9 mouse cellular contexts compared by ENCODE assay signal in the genomic region with DNA sequence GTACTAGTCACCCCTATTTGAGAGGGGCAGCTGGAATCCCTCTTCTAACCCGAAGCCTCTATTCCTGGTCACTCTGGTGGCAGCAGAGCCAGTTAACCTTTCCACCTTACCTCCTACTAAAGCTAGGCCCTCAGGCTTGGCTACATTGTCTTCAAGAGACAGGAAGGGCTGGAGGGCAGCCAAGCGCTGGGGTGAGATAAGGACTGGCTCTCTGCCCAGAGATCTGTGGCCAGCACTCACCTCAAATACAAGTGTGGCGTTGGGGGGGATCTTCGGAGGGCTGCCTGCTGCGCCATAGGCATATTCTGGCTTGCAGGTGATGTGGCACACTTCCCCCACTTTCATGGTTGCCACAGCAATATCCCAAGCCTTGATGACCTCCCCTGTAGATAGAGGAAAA. TPM values are rescaled to one million over a fixed set of nuclear protein-coding genes. Genes with fewer than 3 reads are reported as not detected.
DNase-seq lines count a peak whose midpoint lies in the region; ATAC-seq and TF ChIP-seq lines count a peak whose summit lies in the region.
"Had no signal": no experiment of that assay in that cellular context is flagged by ENCODE, and none has a peak within 500 bp of the region (broad histone marks: within the 10 kb centered on the region; RNA-seq: fewer than 3 reads in every experiment).

No protein-coding gene starts in this region.

- no peaks in the 10 kb centered on the region for H3K9me3 ChIP-seq in liver, embryonic 11.5 days (ENCODE audit: control insufficient read depth, low read length)

- H3K27me3 ChIP-seq in liver, adult 2 months (ENCODE audit: control insufficient read depth, insufficient read depth, low read length): no peaks in the 10 kb centered on the region
- H3K27me3 ChIP-seq in liver, embryonic 11.5 days (replicated peaks; ENCODE audit: control insufficient read depth, insufficient read depth, low read length): no peaks in the 10 kb centered on the region

- peaks cover 43% of the 10 kb centered on the region for H3K36me3 ChIP-seq in liver, adult 2 months (ENCODE audit: control insufficient read depth, insufficient read depth, low read length)
- peaks cover 58% of the 10 kb centered on the region for H3K36me3 ChIP-seq in liver, embryonic 11.5 days (ENCODE audit: control insufficient read depth, insufficient read depth, low read length)

- no peak for TF ChIP-seq POLR2A in liver, adult 2 months (IDR thresholded peaks at IDR 0.05; ENCODE audit: extremely low read depth, insufficient read depth, low read length)

- 12% methylated on average over 5 of the region's 5 CpGs for WGBS in liver, adult 2 months
- 66% methylated on average over 5 of the region's 5 CpGs for WGBS in liver, embryonic 11.5 days

- no peak overlapping the region for H3K4me3 ChIP-seq in liver, adult 2 months (ENCODE audit: insufficient read depth, low read depth, low read length)
- H3K4me3 ChIP-seq in liver, embryonic 11.5 days (ENCODE audit: low read depth, low read length): no peak overlapping the region

- no peaks in the 10 kb centered on the region; the same call in 1 of the 2 replicates for H3K79me2 ChIP-seq in liver, adult 2 months (ENCODE audit: control insufficient read depth, insufficient read depth, low read length)

- peak; percentile 87 for DNase-seq in liver, adult 2 months (ENCODE audit: extremely low read depth, low read depth, low spot score)
- no peak for DNase-seq in liver, embryonic 11.5 days (ENCODE audit: low spot score)
- DNase-seq in cerebellum, postnatal 14 days: peak; percentile 88
- DNase-seq in heart, postnatal 36 days: peak; percentile 81 to 89
- DNase-seq in ovary, postnatal 36 days (ENCODE audit: low spot score): peak; percentile 82
- DNase-seq in yolk sac, embryonic 10.5 days (ENCODE audit: low spot score): no peak
- DNase-seq in right cerebral cortex, postnatal 4 days: no peak
- no peak for DNase-seq in layer of hippocampus, postnatal 10 days (ENCODE audit: low spot score in 2 of 2)

- 0 out of 2 replicates have a peak overlapping the region, but pooled peaks have one; percentile 19 for H3K9ac ChIP-seq in liver, adult 2 months (ENCODE audit: low read depth, low read length)
- no peak overlapping the region for H3K9ac ChIP-seq in liver, embryonic 11.5 days (ENCODE audit: low read depth, low read length)

- no peak for TF ChIP-seq CTCF in liver, adult 2 months (IDR thresholded peaks at IDR 0.05; ENCODE audit: low read depth, low read length)

- no peak for ATAC-seq in liver, embryonic 11.5 days (replicated peaks; ENCODE audit: low FRiP score)

- no peak overlapping the region for H3K4me2 ChIP-seq in liver, embryonic 11.5 days

- peak overlapping the region; percentile 95 for H3K27ac ChIP-seq in liver, adult 2 months (replicated peaks; ENCODE audit: insufficient read depth, low read depth, low read length)
- no peak overlapping the region for H3K27ac ChIP-seq in liver, embryonic 11.5 days (ENCODE audit: low read depth, low read length)
- H3K27ac ChIP-seq: macrophage had no signal

- intact Hi-C loops in heart, postnatal 36 days (cut with DNase I): loop anchor here (10.0 kb wide), 1 partner anchor 1099 kb away; a partner anchor contains a TSS

- peaks cover 19% of the 10 kb centered on the region for H3K4me1 ChIP-seq in liver, adult 2 months (ENCODE audit: control insufficient read depth, insufficient read depth, low read length)
- peaks cover 16% of the 10 kb centered on the region for H3K4me1 ChIP-seq in liver, embryonic 11.5 days (replicated peaks; ENCODE audit: control insufficient read depth, insufficient read depth, low read length)

RNA-seq across cellular contexts. Expression of a gene that starts 3.0 kb away (rescaled TPM):
- total RNA-seq in liver, adult 2 months (2014; rRNA removed): 129 and 150 TPM in 2 replicates
- polyA plus RNA-seq in liver, adult 2 months (2012; rRNA removed): 99.8 and 146 TPM in 2 replicates
- 541 and 572 TPM in 2 replicates for polyA plus RNA-seq in liver, embryonic 11.5 days (2014; fragmentation: Nextera tagmentation; extraction: Ambion mirVana)
- 100 to 1,000 TPM; 320 to 392 TPM for total RNA-seq in heart, postnatal 36 days (2021)
- total RNA-seq in layer of hippocampus, postnatal 10 days (2021): 100 to 1,000 TPM; 117 to 118 TPM

RNA-seq across cellular contexts. Expression of a gene that starts 10.7 kb away (rescaled TPM):
- 3.1 and 4.9 TPM in 2 replicates for total RNA-seq in liver, adult 2 months (2014; rRNA removed)
- polyA plus RNA-seq in liver, adult 2 months (2012; rRNA removed): 10.6 and 12.1 TPM in 2 replicates
- 30.1 and 32.8 TPM in 2 replicates for polyA plus RNA-seq in liver, embryonic 11.5 days (2014; fragmentation: Nextera tagmentation; extraction: Ambion mirVana)
- total RNA-seq in heart, postnatal 36 days (2021): 10 to 100 TPM; 16.7 to 17.9 TPM
- total RNA-seq in layer of hippocampus, postnatal 10 days (2021): 10 to 100 TPM; 21.9 to 23.8 TPM

RNA-seq across cellular contexts. Expression of a gene that starts 36.4 kb away (rescaled TPM):
- total RNA-seq in liver, adult 2 months (2014; rRNA removed): 0.09 and 0.27 TPM in 2 replicates
- polyA plus RNA-seq in liver, adult 2 months (2012; rRNA removed): not detected in 2 replicates
- polyA plus RNA-seq in liver, embryonic 11.5 days (2014; fragmentation: Nextera tagmentation; extraction: Ambion mirVana): 2.9 and 3.5 TPM in 2 replicates
- 1 to 10 TPM; 1.4 TPM for total RNA-seq in heart, postnatal 36 days (2021)
- total RNA-seq in layer of hippocampus, postnatal 10 days (2021): 1 to 10 TPM; 5.2 to 5.3 TPM
- polyA plus RNA-seq: macrophage had no signal

Comparison
In these comparisons a context has a peak if more than half of its experiments do, and no peak if none do; other contexts are left out.
1. DNase-seq: peak in liver, adult 2 months (single experiment), cerebellum, postnatal 14 days (2 of 2), heart, postnatal 36 days (2 of 2) and ovary, postnatal 36 days (single experiment); none in liver, embryonic 11.5 days (single experiment), yolk sac, embryonic 10.5 days (single experiment), right cerebral cortex, postnatal 4 days (single experiment) and layer of hippocampus, postnatal 10 days (0 of 2).